Mouse (Mus musculus): ENCODE results near the gene Chrdl1. TPM values are rescaled to one million over a fixed set of nuclear protein-coding genes. Genes with fewer than 3 reads are reported as not detected.

Gene Chrdl1
- total RNA-seq (2021): 10 to 100 TPM; 14.3 to 15.7 TPM

GRCm38 (mm10) chrX:143393791-143394369 is at the start of gene Chrdl1:
Gene Chrdl1, minus strand, starts transcription at chrX:143394262.
- DNase-seq (ENCODE audit: low spot score in 2 of 2): peak in 1 of 2 experiments; percentile 4
- intact Hi-C loops (cut with DNase I): no loop called here

- intact Hi-C loops (cut with DNase I): loop anchor here (2.0 to 5.0 kb wide), 2 partner anchors 344 to 620 kb away; partner anchors contain the start of gene Rtl9
- DNase-seq (ENCODE audit: low spot score in 2 of 2): no peak
These were observed 48.6 kb upstream of the Chrdl1 start for GRCm38 (mm10) chrX:143442638-143443037.

- intact Hi-C loops (cut with DNase I): no loop called here
- no peak for DNase-seq (ENCODE audit: low spot score in 2 of 2)
These were observed 10.5 kb upstream of the Chrdl1 start for GRCm38 (mm10) chrX:143404601-143405000.

GRCm38 (mm10) chrX:143366256-143366959 is 27.7 kb downstream of the Chrdl1 start:
- DNase-seq (ENCODE audit: low spot score in 2 of 2): no peak
- intact Hi-C loops (cut with DNase I): no loop called here

GRCm38 (mm10) chrX:143347227-143347626 is 46.8 kb downstream of the Chrdl1 start:
- no peak for DNase-seq (ENCODE audit: low spot score in 2 of 2)
- intact Hi-C loops (cut with DNase I): no loop called here

- intact Hi-C loops (cut with DNase I): no loop called here
- no peak for DNase-seq (ENCODE audit: low spot score in 2 of 2)
These were observed 47.3 kb downstream of the Chrdl1 start for GRCm38 (mm10) chrX:143346739-143347138.

- intact Hi-C loops (cut with DNase I): no loop called here
- DNase-seq (ENCODE audit: low spot score in 2 of 2): no peak
These were observed 49.3 kb downstream of the Chrdl1 start for GRCm38 (mm10) chrX:143344509-143345495.

- intact Hi-C loops (cut with DNase I): no loop called here
- no peak for DNase-seq (ENCODE audit: low spot score in 2 of 2)
These were observed 55.9 kb downstream of the Chrdl1 start for GRCm38 (mm10) chrX:143338156-143338555.

- intact Hi-C loops (cut with DNase I): no loop called here
- DNase-seq (ENCODE audit: low spot score in 2 of 2): no peak
These were observed 56.5 kb downstream of the Chrdl1 start for GRCm38 (mm10) chrX:143337561-143337960.

GRCm38 (mm10) chrX:143336661-143337060 is 57.4 kb downstream of the Chrdl1 start:
- no peak for DNase-seq (ENCODE audit: low spot score in 2 of 2)
- intact Hi-C loops (cut with DNase I): no loop called here

- DNase-seq (ENCODE audit: low spot score in 2 of 2): no peak
- intact Hi-C loops (cut with DNase I): no loop called here
These were observed 58.2 kb downstream of the Chrdl1 start for GRCm38 (mm10) chrX:143335846-143336245.

- no peak for DNase-seq (ENCODE audit: low spot score in 2 of 2)
- intact Hi-C loops (cut with DNase I): no loop called here
These were observed 80.9 kb downstream of the Chrdl1 start for GRCm38 (mm10) chrX:143313166-143313565.

GRCm38 (mm10) chrX:143294726-143295125 is 99.3 kb downstream of the Chrdl1 start:
- no peak for DNase-seq (ENCODE audit: low spot score in 2 of 2)

GRCm38 (mm10) chrX:143275202-143275601 is 118.9 kb downstream of the Chrdl1 start:
- DNase-seq (ENCODE audit: low spot score in 2 of 2): no peak
- intact Hi-C loops (cut with DNase I): no loop called here

More at GRCm38 (mm10) chrX:143294726-143295125, 99.3 kb downstream of the Chrdl1 start:
- intact Hi-C loops (cut with DNase I): no loop called here

- intact Hi-C loops (cut with DNase I): no loop called here
- no peak for DNase-seq (ENCODE audit: low spot score in 2 of 2)
These were observed 143.4 kb downstream of the Chrdl1 start for GRCm38 (mm10) chrX:143250709-143251108.

Other genes starting within 250 kb of the Chrdl1 start
- 100 to 1,000 TPM; 128 to 133 TPM for gene Pak3, start 124.3 kb upstream of the Chrdl1 start, total RNA-seq (2021)